Mouse (Mus musculus): ENCODE data around the gene Tldc2.

The Tldc2 gene

GRCm38 (mm10) chr2:157086796-157087195, at the start of gene Tldc2:
TSS of gene Tldc2 (plus strand) at chr2:157087055.
- no peak for DNase-seq

DNA sequence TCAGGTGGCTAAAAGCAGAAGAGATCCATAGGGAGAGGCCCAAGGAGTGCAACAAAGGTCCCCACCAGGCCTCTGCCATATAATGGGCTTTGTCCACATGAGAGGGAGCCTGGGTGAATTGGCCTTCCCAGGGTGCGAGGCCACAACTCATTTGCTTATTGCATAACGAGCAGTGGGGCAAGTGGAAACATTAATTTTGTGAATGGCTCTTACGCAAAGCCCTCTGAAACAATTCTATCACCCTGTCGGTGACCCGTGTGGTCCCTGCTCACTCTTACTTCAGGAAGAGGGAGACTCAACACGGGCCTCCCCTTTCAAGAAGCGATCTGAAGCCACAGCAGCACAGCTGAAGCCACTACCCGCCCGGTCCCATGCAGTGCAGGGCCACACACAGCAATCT, 49.6 kb upstream of the Tldc2 start:
- DNase-seq: no peak

DNA sequence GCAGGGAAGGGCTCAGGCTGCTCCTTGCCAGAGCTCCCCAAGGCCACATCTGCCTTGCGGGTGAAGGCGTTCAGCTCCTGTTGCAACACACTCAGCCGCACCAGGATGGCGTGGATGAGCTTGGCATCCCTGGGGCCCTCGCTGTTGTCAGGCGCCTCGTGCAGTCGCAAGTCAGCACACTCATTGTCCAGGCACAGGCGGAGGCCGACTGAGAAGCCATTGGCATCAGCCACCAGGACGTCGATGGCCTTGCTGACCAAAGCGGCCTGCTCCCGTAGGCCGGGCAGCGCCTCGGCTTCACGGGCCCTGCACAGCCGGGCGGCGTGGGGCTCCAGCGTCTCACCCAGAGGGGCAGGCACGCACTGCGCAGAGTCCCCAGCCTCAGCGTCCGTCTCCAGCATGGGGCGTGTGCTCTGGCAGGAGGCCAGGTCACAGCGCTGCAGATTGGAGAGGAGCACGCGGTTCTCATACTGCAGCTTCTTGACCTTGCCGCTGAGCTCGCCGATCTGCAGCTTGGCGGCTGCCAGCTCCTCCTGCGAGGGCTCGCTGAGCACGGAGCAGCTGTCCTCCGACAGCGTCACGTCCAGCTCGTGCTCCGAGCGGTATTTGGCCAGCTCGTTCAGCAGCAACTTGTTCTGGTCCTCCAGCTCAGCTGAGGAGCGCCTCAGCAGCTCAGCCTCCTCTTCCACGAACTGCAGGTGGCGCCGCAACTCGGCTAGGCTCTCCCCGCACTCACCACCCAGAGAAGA, 46.8 kb upstream of the Tldc2 start:
- DNase-seq: peak; percentile 38

GRCm38 (mm10) chr2:157040649-157041046, 46.2 kb upstream of the Tldc2 start:
- DNase-seq: no peak

GRCm38 (mm10) chr2:157041421-157041820, 45.4 kb upstream of the Tldc2 start:
- DNase-seq: no peak

DNA sequence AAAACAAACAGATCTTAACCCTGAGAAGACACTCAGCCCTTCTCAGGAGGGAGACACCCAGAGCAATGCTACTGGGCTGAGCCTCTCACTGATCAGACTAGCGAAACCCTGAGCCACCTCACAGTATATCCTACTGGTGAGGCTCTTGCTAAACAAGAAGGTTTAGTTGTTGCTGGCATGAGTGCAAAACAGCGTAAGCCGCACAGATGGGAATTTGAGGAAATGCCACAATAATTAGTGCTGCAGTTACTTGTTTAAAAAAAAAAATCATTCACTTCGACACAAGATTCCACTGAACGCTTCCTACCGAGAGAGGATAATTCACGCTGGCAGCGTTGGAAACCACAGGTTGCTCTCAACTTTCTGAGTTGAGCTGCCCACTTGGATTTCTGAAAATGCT, 43.3 kb upstream of the Tldc2 start:
- peak; percentile 33 for DNase-seq

DNA sequence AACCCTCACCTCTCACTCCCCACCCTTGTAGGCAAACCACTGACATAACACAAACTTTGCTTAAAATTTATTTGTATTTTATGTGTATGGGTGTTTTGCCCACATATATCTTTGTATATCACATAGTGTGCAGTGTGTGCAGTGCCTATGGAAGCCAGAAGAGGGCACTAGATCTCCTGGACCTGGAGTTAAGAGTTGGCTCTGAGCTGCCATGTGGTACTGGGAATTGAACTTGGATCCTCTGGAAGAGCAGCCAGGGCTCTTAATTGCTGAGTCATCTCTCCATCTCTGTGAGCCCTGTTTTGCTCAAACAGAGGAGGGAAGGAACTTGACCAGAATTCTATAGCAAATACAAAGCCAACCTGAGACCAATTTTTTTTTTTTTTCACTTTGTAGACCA, 42.9 kb upstream of the Tldc2 start:
- DNase-seq: no peak

- DNase-seq: no peak
These were observed 40.9 kb upstream of the Tldc2 start for GRCm38 (mm10) chr2:157045932-157046331.

DNA sequence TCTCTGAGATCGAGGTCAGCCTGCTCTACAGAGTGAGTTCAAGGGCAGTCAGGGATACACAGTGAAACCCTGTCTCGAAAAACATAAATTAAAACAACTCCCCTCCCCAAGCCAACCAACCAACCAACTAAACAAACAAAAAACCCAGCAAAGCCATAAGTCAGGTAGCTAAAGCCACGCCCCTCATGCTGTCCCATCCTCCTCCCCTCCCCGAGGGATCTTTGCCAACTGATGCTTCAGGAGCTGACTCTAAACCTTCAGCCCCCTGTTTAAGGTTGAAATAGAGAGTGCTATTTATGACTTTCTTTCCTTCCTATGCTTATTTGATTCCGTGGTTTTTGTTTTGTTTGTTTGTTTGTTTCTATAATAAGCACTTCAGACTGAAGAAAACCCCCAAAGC, 39.9 kb upstream of the Tldc2 start:
- no peak for DNase-seq

DNA sequence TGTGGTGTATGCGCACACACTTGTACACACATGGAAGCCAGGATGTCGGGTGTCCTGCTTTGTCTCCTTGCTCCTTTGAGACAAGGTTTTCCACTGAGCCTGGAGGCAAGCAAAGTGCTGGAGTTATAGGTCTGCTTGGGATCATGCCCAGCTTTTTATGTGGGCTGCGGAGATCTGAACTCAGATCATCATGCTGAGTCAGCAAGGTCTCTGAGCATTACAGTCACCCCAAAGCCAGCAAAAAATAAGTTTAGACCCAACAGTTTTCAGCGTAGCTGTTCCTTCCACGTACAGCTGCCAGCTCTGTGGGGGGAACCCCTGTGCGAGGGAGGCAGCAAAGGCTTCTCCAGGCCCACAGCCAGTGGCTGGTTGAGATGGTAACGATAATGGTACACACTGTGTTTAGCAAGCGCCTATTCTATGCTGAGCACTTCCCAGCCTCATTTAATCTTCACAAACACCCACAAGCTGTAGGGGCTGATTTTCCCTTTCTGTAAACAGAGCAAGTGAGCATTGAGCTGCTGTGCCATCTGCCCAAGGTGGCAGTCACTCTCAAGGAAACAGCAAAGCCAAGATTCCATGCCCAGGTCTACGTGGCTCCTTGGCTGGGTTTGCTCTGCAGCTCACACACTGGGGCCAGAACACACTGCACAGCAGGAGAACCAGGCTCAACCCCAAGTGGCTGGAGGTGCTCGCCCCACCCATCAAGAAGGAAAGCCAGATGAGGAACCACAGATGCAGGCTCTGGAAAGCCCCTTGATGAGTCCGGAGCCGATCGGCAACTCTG, 38.3 kb upstream of the Tldc2 start:
- DNase-seq: no peak

DNA sequence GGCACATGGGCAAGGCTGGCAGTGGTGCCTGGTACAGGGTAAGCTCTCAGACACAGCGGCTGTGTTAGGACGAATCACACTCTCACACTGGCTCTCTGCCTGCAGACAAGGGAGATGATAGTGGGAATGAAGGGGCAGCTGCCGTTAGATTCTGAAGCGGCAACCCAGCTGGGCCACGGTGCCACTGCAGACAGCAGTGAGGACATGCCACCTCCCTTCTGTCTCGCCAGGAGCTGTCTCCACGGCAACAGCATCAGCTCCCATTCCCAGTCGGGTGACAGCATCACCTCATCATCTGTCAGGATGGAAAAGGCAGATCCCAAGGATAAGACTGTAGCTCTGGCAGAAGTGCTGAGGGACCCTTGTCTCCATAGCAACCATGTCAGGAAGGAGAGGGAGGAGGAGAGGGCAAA, 37.0 kb upstream of the Tldc2 start:
- DNase-seq: no peak

- DNase-seq: no peak
These were observed 34.4 kb upstream of the Tldc2 start for GRCm38 (mm10) chr2:157052448-157052847.

- no peak for DNase-seq
These were observed 33.7 kb upstream of the Tldc2 start for GRCm38 (mm10) chr2:157053124-157053523.

GRCm38 (mm10) chr2:157053787-157054186, 33.1 kb upstream of the Tldc2 start:
- no peak for DNase-seq

DNA sequence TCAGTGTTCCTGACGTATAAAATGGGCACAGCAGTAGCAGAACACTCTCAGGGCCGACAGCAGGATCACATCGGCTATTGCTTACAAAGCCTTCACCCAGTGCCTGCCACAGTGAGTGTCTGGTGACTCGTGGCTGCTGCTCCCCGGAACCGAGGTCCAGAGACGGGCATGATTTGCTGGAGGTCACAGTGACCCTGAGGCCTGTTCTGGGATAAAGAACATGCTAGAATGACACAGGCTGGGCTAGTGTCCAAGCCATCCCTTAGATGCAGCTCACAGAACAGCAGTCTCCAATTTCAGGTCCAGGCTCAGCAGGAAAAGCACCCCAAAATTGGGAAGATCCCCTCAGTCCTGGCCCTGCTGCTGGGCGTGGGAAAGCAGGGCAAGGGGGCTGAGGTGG, 32.6 kb upstream of the Tldc2 start:
- no peak for DNase-seq

GRCm38 (mm10) chr2:157054816-157055215, 32.0 kb upstream of the Tldc2 start:
- no peak for DNase-seq

DNA sequence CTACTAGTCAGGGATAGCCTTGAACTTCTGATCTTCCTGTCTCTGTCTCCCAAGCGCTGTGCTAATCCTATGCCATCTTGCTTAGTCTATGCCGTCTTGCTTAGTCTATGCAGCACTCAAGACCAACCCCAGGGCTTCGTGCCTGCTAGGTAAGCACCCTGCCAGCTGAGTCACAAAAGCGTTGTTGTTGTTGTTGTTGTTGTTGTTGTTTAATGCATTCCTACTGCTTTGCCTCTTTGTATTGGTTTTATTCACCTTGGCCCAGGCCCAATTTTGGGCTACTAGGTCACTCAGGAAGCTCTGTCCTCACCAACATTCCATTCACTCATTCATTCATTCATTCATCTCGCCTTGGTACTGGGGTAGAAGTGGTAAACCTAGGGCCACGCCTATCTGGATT, 31.1 kb upstream of the Tldc2 start:
- DNase-seq: no peak

GRCm38 (mm10) chr2:157057186-157057585, 29.7 kb upstream of the Tldc2 start:
- no peak for DNase-seq

DNA sequence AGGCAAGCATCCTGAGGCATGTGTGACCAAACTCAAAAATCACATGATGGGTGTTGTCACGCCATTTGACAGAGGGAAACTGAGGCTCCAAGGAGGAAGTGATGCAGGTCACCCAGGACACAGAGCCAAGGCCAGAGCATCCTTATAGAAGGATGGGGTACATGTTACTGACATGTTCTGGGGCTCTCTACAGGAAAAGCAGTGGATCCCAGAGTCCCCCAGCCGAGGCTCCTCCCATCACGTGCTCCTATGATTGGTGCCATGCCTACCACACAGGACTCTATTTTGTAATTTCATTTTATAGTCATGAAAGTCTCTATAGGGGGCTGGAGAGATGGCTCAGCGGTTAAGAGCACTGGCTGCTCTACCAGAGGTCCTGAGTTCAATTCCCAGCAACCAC, 29.1 kb upstream of the Tldc2 start:
- no peak for DNase-seq

GRCm38 (mm10) chr2:157058342-157058998, 28.4 kb upstream of the Tldc2 start:
- peak; percentile 73 for DNase-seq

DNA sequence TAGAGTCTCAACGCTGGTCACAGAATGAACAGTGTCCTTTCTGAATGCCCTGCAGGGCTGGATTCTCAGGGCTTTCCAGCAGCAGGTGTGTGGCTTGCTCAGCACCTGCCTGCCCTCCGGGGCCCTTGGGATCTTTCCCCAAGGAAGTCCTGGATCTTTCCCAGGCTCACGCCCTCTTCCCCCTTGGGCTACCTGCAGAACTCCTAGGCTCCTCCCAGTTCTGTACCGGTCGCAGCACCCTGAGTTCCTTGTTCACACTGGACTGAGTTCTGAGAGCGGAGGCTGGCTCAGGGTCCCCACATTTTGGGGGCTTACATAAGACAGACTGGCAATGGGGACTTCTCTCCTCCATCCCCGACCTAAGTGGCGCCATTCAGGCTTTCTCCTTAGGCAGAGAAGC, 27.7 kb upstream of the Tldc2 start:
- DNase-seq: no peak

GRCm38 (mm10) chr2:157060037-157060436, 26.8 kb upstream of the Tldc2 start:
- no peak for DNase-seq

GRCm38 (mm10) chr2:157060557-157061305, 26.1 kb upstream of the Tldc2 start:
- no peak for DNase-seq

Measured in kidney, postnatal 14 days (tissue).